Mouse (Mus musculus) urinary bladder, postnatal 36 days (tissue): ENCODE data around the gene Pus7.

Experiments
- DNase-seq, 2 experiments: peaks; one replicate each; pipeline ENCODE4 v3.0.0; 2022; ENCODE audit warnings: low spot score in 2 of 2, mixed read lengths in 1 of 2

Gene Pus7

GRCm38 (mm10) chr5:23782931-23783877 is at the start of gene Pus7:
Gene Pus7 (minus strand): TSS chr5:23783711.
- DNase-seq, result peak; percentile 81 to 85

- DNase-seq, result peak in 1 of 2 experiments; percentile 12
Observed at GRCm38 (mm10) chr5:23830897-23831752, 47.6 kb upstream of the Pus7 start.

DNA sequence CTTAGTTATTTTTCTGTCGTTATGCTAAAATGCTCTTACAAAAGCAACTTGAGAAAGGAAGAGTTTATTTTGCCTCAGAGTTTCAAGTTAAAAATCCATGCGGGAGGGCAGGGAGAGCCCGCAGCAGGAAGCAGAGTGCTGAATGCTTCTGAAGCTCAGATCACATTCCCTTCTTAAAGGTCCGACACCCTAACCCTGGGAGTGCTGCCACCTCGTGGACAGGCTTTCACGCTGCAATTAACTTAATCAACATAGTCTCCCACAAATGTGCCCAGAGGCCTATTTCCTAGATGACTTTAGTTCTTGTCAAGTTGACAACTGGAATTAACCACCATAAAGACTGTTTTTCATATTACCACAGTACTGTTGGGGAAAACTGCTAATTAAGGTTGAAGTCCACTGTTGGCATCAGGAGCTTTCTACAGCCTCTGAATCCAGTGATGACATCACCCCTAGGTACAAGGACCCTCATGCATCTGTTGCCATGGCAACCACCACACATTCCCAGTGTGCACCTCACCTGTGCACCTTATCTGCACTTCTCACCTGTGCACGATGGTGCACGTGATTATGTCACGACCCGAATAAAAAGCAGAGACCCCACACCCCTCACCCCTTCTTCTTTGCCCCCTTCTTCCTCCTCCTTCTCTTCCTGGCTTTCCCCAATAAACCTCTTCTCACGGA is 43.0 kb upstream of the Pus7 start:
- DNase-seq, result peak; percentile 49 to 53

- DNase-seq, result no peak
Observed at GRCm38 (mm10) chr5:23824171-23824733, 40.7 kb upstream of the Pus7 start.

DNA sequence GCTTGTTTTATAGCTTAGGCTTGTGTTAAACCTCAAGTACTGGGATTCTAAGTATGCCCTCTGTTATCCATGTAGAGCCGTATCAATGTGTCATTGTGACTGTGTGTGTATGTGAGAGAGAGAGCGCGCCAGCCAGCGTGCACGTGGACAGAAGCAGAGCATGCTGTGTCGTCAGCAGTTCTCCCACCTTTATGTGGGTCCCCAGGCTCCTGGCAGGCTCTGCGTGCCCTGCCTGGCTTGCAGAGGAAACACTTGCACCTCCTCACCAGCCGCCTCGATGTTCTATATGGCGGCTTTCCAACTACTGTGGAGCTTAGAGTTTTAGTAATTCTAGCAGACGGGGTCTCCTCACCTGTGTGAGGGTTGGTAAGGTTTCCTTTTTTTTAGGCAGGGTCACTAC is 38.8 kb upstream of the Pus7 start:
- no peak for DNase-seq

- DNase-seq, result no peak
Observed at GRCm38 (mm10) chr5:23816681-23817080, 33.2 kb upstream of the Pus7 start.

- no peak for DNase-seq
Observed at GRCm38 (mm10) chr5:23814841-23815240, 31.3 kb upstream of the Pus7 start.

GRCm38 (mm10) chr5:23792726-23793125 is 9.2 kb upstream of the Pus7 start:
- no peak for DNase-seq

- no peak for DNase-seq
Observed at GRCm38 (mm10) chr5:23789078-23789612, 5.6 kb upstream of the Pus7 start.

DNA sequence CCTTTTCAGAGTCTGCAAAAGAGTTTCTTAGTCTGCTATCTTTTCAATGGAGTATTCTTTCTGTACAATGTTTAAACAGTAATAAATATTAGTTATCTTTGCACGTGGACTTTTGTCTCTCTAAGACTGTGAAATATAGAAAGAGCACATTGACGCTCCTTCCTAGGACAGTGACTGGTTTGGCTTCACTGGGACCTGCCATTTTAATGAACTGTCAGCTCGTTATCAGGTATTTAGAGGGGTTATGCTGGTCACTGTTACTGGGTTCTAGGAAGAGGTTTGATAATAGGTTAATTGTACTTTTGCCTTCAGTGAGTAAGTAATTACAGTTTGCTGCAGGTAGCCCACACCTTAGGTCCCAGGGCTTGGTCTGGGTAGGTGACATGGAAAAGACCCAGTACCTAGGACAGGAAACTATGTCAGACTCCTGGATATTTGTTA is 4.9 kb upstream of the Pus7 start:
- DNase-seq, result no peak

GRCm38 (mm10) chr5:23787536-23788389 is 4.3 kb upstream of the Pus7 start, which contains the start of gene Rint1:
Gene Rint1 (plus strand): TSS chr5:23787711.
- DNase-seq, result peak; percentile 93 to 95

DNA sequence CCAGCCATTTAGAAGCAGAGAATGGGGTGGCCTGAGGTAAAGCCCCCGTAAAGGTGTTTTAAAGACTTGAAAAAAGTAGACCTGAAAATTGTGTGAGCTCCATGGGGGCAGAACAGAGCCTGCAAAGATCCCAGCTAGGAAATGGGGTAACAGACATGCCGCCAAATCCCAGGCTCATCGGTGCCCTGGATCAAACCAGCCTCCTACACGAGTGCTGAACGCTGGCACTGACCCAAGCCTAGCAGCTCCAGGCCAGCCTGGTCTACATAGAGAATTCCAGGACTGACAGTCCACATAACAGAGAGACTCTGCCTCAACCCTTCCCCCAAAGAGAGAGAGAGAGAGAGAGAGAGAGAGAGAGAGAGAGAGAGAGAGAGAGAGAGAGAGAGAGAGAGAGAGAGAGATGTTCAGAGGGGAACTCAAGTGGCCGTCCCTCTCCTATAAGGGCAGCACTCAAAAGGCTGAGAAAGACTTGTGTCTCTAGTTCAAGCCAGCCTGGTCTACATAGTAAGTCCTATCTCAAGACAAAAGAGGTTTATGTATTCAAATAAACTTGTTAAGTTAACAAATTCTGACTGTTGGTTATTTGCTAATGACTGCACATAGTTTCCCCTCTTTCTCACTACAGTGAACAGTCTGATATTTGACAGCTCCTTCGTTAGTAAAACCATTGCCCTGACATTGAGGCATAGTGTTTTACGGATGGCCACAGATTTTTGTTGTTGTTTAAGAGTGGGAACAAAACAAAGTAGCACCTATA is 1.3 kb downstream of the Pus7 start:
- no peak for DNase-seq

DNA sequence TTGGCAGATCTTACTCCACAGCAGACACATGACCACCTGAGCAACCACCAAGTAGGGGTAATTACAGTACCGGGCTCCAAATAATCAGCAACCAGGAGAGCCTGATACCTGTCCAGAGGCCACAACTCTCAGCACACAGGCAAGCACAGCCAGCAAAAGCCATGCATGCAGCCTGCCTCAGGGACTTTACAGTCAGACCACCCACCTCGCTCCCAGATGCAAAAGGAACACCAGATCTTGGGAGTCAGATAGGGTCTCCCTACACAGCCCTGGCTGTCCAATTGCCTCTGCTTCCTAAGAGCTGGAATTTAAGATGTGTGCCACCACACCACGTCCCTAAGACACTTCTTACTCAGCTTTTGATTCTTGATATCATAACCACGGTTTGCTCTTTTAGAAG is 2.3 kb downstream of the Pus7 start:
- no peak for DNase-seq

GRCm38 (mm10) chr5:23780516-23780915 is 3.0 kb downstream of the Pus7 start:
- DNase-seq, result no peak

DNA sequence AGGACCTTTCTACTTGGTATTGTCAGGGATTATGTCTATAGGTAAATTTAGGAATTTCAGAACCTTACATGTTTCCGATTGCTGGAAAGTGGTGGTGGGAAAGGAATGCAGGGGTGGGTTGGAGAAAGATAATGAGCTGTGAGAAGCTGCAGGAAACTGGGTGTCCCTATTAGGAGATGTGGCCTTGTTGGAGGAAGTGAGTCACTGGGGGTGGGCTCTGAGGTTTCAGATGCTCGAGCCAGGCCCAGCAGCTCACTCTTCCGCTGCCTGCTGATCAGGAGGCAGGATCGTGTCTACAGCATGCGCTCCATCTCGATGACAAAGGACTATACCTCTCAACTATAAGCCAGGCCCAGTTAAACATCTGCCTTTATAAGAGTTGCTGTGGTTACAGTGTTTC is 9.3 kb downstream of the Pus7 start:
- no peak for DNase-seq

DNA sequence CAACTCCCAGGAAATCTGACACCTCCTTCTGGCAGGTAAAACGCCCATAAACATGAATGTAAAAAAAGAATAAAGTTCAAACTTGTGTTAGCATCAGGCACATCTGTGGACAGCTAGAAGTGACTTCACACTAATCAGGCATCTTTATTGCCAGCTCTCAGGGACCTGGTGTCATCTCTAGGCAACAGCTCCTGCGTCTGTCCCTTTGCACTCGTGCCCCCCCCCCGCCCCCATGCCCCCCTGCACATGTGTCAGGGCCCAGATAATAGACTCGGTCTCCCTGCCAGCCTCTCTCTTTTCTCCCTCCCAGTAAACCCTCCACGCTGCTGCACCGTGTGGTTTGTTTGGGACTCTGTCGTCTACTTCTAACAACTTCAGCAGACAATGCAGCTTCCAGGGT is 12.4 kb downstream of the Pus7 start:
- no peak for DNase-seq

DNA sequence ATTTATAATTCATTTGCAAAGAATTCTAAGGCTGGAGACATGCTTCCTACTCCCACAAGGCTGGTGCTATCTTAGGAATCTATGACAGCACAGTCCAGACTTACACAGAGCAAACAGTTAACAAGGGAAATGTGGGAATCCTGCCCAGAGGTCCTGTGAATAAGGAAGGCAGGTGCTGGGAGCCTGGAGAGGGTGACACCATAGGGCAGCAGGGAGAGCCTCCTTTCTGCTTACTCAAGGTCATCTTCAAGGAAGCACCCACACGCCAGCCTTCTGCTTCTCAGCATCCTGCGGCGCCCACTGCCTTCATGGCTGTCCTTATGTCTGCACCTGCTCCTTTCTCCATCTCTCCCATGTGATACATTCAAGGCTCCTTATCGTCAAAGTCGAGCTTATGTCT is 19.0 kb downstream of the Pus7 start:
- no peak for DNase-seq

GRCm38 (mm10) chr5:23762531-23762930 is 21.0 kb downstream of the Pus7 start:
- no peak for DNase-seq

- DNase-seq, result peak; percentile 10 to 28
Observed at GRCm38 (mm10) chr5:23758633-23759032, 24.9 kb downstream of the Pus7 start.
